Mouse (Mus musculus) spleen, adult 12 weeks (tissue): Measurements from ENCODE around the gene Camk1g.

Experiments
- DNase-seq: peaks from one replicate; pipeline ENCODE4 v3.0.0; 2022; ENCODE audit warnings: low spot score

Camk1g gene

DNA sequence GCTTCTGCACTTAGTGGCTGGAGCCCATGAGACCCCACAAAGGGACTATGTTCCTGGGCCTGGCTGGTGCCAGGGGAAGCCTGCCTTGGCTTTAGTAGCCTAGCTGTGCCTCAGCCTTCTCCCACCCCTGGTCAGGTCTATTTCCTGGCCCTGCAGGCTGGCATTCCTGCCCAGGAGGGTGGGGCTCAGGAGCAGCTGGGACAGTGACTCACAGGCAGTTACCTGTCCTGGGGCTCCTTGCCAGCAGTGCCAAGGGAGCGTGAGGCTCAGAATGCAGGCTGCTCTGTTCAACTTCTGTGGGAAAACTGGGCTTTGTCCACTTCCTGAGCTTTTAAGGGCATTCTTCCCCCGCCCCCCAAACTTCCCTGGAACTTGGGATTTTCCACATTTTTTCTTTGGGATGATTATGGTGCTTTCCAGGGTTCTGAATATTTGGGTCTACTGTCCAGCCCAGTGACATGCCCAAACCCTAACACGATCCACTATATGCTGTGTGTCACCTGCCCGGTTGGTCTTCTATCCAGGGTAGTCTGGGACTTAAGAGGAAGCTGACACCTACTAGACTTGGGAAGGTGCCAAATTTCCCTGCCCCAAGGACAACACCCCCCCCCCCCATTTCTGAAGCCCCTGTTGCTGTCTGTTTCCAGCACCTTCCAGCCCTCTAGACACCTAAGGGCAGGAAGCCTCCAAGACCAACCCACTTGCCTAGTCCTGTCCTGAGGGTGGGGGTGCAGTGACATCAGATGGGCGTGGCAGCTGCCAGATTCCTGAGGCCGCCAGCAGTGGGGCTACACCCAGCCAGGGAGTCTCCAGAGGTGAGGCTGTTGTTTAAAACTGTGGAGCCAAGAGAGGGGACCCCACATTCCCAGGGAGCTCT is 68.6 kb downstream of the Camk1g start:
- DNase-seq: no peak

- DNase-seq: no peak
Observed at GRCm38 (mm10) chr1:193299995-193300394, 70.1 kb downstream of the Camk1g start.

- DNase-seq: no peak
Observed at GRCm38 (mm10) chr1:193298141-193298765, 71.8 kb downstream of the Camk1g start.
